Mouse (Mus musculus) heart, embryonic 12.5 days (tissue): ENCODE results near the gene Atp2c1. TPM values are rescaled to one million over a fixed set of nuclear protein-coding genes. Genes with fewer than 3 reads are reported as not detected.

Experiments
- ATAC-seq: fragments of 200-750 bp; cut with Nextera tagmentation; 2 replicates; pipeline ENCODE4 v1.8.0; 2017; ENCODE audit warnings: moderate TSS enrichment, moderate library complexity; ENCODE audit not compliant: insufficient number of reproducible peaks, low FRiP score
- H3K27ac ChIP-seq: fragments of 300-500 bp; sonication (generic); 2 replicates; pipeline ENCODE4 v1.5.1; 2016; ENCODE audit warnings: mild to moderate bottlenecking, moderate library complexity; ENCODE audit not compliant: poor library complexity, severe bottlenecking
- H3K27me3 ChIP-seq: fragments of 300-500 bp; sonication (generic); replicated peaks from 2 replicates; pipeline ENCODE4 v1.6.1; 2016; ENCODE audit warnings: mild to moderate bottlenecking, moderate library complexity
- H3K36me3 ChIP-seq: fragments of 300-500 bp; sonication (generic); 2 replicates; pipeline ENCODE4 v1.6.1; 2016; ENCODE audit warnings: mild to moderate bottlenecking, moderate library complexity
- H3K4me1 ChIP-seq: fragments of 300-500 bp; sonication (generic); replicated peaks from 2 replicates; pipeline ENCODE4 v1.6.1; 2016; ENCODE audit warnings: mild to moderate bottlenecking
- H3K4me2 ChIP-seq: fragments of 300-500 bp; sonication (generic); 2 replicates; pipeline ENCODE4 v1.6.1; 2016; ENCODE audit warnings: mild to moderate bottlenecking, moderate library complexity
- H3K4me3 ChIP-seq: fragments of 300-500 bp; sonication (generic); 2 replicates; pipeline ENCODE4 v1.5.1; 2016; ENCODE audit warnings: mild to moderate bottlenecking
- H3K9ac ChIP-seq: fragments of 300-500 bp; sonication (generic); 2 replicates; pipeline ENCODE4 v1.6.1; 2016; ENCODE audit warnings: mild to moderate bottlenecking, moderate library complexity
- H3K9me3 ChIP-seq: fragments of 300-500 bp; sonication (generic); replicated peaks from 2 replicates; pipeline ENCODE4 v1.6.1; 2016; ENCODE audit warnings: mild to moderate bottlenecking, moderate library complexity
- WGBS: fragments of 180-500 bp; shearing (Covaris S2); methylation state at CpG from one replicate; pipeline ENCODE4 v1.1.7; 2016; 5-methylcytosine and 5-hydroxymethylcytosine counted together
- polyA plus RNA-seq: library from polyadenylated mRNA; unstranded; fragments of >200 nt; fragmentation: Nextera tagmentation; extraction: Ambion mirVana; gene quantifications from 2 replicates; pipeline ENCODE4 v1.2.1, GENCODE M21; 2016

Gene Atp2c1
- 66.3 and 67.7 TPM in 2 replicates for polyA plus RNA-seq

DNA sequence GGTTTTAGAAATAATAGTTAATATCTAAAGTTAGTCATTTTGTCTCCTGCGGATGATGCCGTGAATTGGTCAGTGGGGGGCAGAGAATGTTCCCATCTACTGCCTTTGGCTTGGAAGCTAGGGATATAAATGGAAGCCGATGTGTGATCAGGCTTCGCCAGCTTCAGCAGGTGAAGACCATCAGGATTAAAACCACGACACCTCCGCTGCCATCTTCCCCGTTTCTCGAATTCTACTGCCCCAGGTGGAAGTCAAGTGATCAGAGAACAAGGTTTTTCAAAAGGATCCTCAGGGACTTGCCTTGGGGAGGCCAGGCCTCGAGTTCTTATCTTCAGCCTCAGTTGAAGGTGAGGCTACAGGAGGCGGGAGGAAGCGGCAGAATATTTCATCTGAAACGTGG lies at the start of gene Atp2c1:
Atp2c1 (minus strand) TSS at position 101 of the 400 bp plus-strand sequence.
- no peaks in the 10 kb centered on the region for H3K36me3 ChIP-seq
- no peak within 1 kb of the TSS for H3K27ac ChIP-seq
- peaks cover 16% of the 10 kb centered on the region for H3K4me1 ChIP-seq
- no peak within 1 kb of the TSS for H3K9ac ChIP-seq
- no peak within 1 kb of the TSS for H3K4me3 ChIP-seq
- H3K27me3 ChIP-seq: no peaks in the 10 kb centered on the region
- H3K4me2 ChIP-seq: no peak within 1 kb of the TSS
- no peaks in the 10 kb centered on the region for H3K9me3 ChIP-seq
- WGBS: 84% methylated on average over 12 of the region's 12 CpGs
- ATAC-seq: no peak

DNA sequence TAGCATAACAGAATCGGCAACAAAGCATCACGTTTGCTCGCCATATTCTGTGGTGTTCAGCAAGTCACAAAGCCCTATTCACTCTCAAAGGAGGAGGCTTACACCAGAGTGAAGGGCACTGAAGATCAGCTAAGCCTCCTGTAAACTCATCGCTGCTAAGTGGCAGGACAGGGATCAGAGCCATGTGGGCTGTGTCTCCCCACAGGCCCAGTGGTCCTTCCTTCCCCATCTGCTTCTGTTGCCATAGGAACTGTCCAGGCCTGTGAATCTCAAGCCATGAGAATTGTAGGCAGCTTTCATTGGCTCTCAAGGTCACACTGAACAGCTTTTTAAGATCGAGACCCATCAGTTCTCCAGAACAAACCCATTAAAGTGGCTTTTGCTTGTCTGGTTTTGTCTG lies 30.3 kb upstream of the Atp2c1 start:
- WGBS: 81% methylated on average over 5 of the region's 5 CpGs

DNA sequence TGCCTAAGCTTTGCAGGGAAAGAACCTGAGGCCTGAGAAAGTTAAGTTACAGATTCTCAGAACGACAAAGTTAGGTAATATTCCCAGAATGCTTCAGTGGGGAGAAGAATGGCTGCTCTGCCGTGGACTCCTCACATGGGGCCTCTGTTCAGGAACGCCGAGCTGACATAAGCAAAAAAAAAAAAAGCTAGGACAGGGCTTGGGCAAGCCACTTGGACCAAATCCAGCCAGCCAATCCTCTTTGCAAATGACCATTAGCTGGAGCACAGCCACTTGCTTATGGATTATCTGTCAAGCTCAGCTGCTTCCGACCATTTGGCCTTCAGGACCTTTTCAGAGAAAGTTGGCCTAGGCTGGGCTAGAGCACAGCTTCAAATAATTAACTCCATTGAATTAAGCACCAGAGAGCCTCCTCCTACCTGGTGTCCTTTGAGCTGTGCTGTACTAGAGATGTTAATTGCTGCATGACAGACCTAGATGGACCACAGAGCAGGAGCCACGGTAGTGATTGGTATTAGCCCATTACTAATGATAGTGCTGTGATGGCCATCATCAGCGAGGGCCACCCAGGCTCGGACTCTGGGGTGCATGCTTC lies 29.1 kb upstream of the Atp2c1 start:
- Histone ChIP-seq H3K4me1 (peaks cover 10% of the 10 kb centered on the region), H3K4me2 (no peak overlapping the region), H3K4me3 (no peak overlapping the region), H3K27ac (no peak overlapping the region), H3K9me3 (no peaks in the 10 kb centered on the region), H3K27me3 (peaks cover 3% of the 10 kb centered on the region; the same call in 1 of the 2 replicates), H3K9ac (no peak overlapping the region), H3K36me3 (no peaks in the 10 kb centered on the region)
- no peak for ATAC-seq
- 58% methylated on average over 8 of the region's 8 CpGs for WGBS

More for the DNA sequence above, 30.3 kb upstream of the Atp2c1 start:
- H3K27ac ChIP-seq: no peak overlapping the region
- no peak overlapping the region for H3K9ac ChIP-seq
- H3K27me3 ChIP-seq: peaks cover 3% of the 10 kb centered on the region; the same call in 1 of the 2 replicates
- no peak overlapping the region for H3K4me2 ChIP-seq
- H3K36me3 ChIP-seq: no peaks in the 10 kb centered on the region
- no peaks in the 10 kb centered on the region for H3K9me3 ChIP-seq
- H3K4me1 ChIP-seq: peaks cover 5% of the 10 kb centered on the region; the same call in 1 of the 2 replicates
- no peak overlapping the region for H3K4me3 ChIP-seq
- no peak for ATAC-seq

DNA sequence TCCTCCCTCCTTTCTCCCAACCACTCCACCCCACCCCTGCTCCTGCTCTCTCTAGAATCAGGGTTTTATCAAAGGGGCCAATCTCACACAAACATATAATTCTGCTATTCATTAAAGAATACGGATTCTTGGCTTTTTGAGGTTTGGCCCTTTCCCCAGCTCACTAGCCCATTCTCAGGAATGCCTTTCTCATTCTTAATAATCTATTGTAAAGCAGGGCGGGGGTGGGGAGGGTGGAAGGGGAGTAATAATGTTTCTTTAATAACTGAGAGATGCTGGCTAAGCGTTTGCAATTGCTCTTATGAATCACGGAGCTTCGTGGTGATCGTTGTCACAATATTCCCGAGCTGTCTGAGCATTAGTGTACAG lies 27.3 kb upstream of the Atp2c1 start:
- 71% methylated on average over 7 of the region's 7 CpGs for WGBS
- peaks cover 15% of the 10 kb centered on the region for H3K4me1 ChIP-seq

DNA sequence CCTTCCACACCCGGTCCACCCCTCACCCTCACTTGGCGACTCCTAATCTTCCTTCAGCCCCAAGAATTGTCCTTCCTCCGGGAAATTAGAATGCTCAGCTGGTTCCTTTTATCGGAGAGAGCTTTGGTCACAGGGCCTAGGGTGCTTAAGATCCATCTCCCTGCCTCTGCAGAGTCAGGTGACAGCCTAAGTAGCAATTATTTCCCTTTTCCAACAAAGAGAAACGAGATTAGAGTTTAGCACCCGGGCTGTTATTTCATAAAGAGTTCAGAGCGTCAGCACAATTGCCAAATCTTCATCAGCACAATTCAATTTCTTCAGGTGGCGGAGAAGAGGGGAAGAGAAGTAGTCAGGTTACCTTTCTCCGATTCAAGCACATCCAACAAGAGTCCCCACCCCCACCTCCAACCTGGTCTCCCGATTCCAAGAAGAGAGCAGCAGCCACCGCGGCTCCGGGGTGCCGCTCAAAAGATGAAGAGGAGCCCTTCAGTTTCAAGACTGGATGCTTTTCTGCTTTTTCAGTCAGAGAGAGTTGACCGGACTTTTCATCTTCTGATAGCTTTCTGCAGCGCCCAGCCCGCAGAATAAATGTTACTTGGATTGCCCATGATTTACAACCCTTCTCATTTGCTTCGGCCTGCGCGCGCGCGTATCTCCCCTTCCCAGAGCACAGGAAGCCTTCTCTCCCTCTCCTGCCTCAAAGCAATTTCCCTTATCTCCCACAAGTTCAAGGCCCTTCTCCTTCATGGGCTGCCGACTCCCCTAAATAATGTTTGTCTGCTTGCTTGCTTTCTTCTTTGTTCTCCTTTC lies 26.7 kb upstream of the Atp2c1 start:
- Histone ChIP-seq H3K4me1 (peaks cover 21% of the 10 kb centered on the region), H3K9me3 (no peaks in the 10 kb centered on the region), H3K4me3 (peak overlapping the region; percentile 16), H3K27ac (no peak overlapping the region), H3K9ac (no peak overlapping the region), H3K36me3 (no peaks in the 10 kb centered on the region), H3K4me2 (peak overlapping the region; percentile 57), H3K27me3 (peaks cover 3% of the 10 kb centered on the region; the same call in 1 of the 2 replicates)
- WGBS: 17% methylated on average over 24 of the region's 24 CpGs
- no peak for ATAC-seq

More for the DNA sequence above, 27.3 kb upstream of the Atp2c1 start:
- Histone ChIP-seq H3K9me3 (no peaks in the 10 kb centered on the region), H3K36me3 (no peaks in the 10 kb centered on the region), H3K4me2 (peak overlapping the region; percentile 57), H3K27ac (no peak overlapping the region), H3K9ac (no peak overlapping the region), H3K27me3 (peaks cover 3% of the 10 kb centered on the region; the same call in 1 of the 2 replicates), H3K4me3 (peak overlapping the region; percentile 16; the same call in 1 of the 2 replicates)
- ATAC-seq: no peak

DNA sequence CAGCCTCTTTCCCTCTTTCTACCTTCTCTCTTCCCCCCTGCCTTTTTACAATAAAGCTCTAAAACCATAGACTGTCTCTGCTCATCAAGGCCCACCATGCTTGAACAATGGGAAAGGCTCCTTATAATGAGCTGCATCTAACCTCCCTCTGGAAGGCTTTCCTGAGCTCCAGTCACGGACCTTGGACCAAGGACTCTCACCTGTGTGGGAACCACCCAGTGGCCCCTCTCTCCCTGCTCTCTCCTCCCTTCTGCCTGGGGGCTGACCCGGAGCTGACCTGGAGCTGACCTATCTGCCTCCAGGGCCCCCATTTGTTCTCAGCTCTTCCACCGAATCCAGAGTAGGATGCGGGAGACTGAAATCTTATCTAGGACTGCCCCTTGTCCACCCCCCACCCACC lies 24.3 kb upstream of the Atp2c1 start:
- no peak for ATAC-seq
- 28% methylated on average over 4 of the region's 4 CpGs for WGBS
- Histone ChIP-seq H3K4me1 (peaks cover 21% of the 10 kb centered on the region), H3K4me2 (no peak overlapping the region), H3K9ac (no peak overlapping the region), H3K27me3 (peaks cover 3% of the 10 kb centered on the region; the same call in 1 of the 2 replicates), H3K9me3 (no peaks in the 10 kb centered on the region), H3K36me3 (no peaks in the 10 kb centered on the region), H3K4me3 (no peak overlapping the region), H3K27ac (no peak overlapping the region)

DNA sequence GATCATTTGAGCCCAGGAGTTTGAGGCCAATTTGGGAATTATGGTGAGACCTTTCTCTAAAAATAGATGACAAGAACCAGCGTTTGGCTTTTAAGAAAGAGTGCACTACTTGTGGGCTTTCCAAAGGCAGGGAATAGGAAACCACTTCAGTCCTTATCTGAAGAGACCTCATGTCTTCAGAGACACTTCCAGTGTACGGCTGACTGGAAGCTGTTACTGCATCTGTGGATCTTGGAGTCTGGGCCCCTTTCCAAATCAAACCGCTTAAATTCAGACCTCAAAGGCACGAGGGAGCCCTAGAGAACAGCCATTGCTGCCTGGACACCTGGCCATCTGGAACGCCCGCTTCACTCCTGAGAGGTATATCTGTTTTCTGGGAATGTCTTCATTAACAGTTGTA lies 22.0 kb upstream of the Atp2c1 start:
- Histone ChIP-seq H3K36me3 (no peaks in the 10 kb centered on the region), H3K4me3 (no peak overlapping the region), H3K27ac (no peak overlapping the region), H3K9me3 (no peaks in the 10 kb centered on the region), H3K4me1 (peaks cover 18% of the 10 kb centered on the region), H3K27me3 (peaks cover 3% of the 10 kb centered on the region; the same call in 1 of the 2 replicates), H3K4me2 (no peak overlapping the region), H3K9ac (no peak overlapping the region)
- ATAC-seq: no peak
- 36% methylated on average over 6 of the region's 6 CpGs for WGBS

DNA sequence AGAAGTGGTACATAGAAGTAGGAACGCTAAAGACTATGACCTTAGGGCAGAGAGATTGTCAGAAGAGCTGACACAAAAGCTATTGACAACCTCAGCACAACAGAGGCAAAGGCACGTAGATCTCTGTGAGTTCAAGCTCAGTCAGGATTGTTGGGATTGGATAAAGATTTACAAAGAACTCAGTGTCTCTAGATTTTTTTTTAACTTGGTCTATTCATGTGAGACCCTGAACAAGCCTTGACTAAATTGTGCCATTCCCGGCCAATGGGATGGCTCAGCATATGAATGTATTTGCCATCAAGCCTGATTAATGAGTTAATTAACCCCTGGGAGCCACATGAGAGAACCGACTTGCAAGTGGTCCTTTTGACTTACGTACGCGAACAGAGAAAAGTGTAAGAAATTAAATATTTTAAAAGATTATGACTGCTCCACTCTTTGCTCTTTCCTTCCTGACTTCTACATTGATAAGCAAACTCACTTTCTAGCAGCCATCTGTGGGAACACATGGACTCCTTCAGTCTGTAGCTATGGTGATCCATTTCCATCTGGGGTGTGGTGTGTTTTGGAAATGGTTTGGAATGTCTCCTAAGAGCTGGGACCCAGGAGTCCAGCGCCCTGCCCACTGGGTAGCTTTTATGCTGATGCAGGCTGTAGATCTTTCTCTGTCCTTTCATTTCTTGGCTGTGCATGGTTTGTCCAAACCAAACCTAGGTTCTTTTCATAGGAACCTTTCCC lies 17.1 kb upstream of the Atp2c1 start:
- no peaks in the 10 kb centered on the region for H3K36me3 ChIP-seq
- ATAC-seq: no peak
- H3K4me2 ChIP-seq: no peak overlapping the region
- no peaks in the 10 kb centered on the region for H3K27me3 ChIP-seq
- H3K9ac ChIP-seq: no peak overlapping the region
- no peak overlapping the region for H3K4me3 ChIP-seq
- peaks cover 4% of the 10 kb centered on the region for H3K4me1 ChIP-seq
- no peak overlapping the region for H3K27ac ChIP-seq
- 82% methylated on average over 8 of the region's 8 CpGs for WGBS
- H3K9me3 ChIP-seq: no peaks in the 10 kb centered on the region

DNA sequence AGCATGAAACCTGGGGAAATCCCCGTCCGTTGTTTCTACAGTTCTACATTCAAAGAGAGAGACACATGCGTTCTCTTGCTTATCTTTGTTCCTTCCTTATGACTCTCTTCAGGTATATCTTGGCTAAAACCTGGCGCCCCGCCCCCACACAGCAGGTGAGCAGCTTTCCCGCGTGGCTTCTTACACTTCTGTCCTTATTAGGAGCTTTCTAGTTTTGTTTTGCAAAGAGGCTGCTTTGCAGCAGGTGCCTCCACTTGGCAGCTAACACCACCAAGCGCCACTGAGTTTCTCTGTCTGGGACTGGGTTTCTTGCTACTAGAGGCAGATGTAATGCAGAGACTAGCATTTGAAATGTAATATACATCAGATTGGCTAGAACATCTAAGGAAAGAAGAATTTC lies 10.4 kb upstream of the Atp2c1 start:
- Histone ChIP-seq H3K9ac (no peak overlapping the region), H3K4me1 (peaks cover 21% of the 10 kb centered on the region), H3K27ac (no peak overlapping the region), H3K36me3 (no peaks in the 10 kb centered on the region), H3K27me3 (no peaks in the 10 kb centered on the region), H3K4me3 (no peak overlapping the region), H3K4me2 (no peak overlapping the region), H3K9me3 (no peaks in the 10 kb centered on the region)
- 34% methylated on average over 8 of the region's 8 CpGs for WGBS
- ATAC-seq: no peak

DNA sequence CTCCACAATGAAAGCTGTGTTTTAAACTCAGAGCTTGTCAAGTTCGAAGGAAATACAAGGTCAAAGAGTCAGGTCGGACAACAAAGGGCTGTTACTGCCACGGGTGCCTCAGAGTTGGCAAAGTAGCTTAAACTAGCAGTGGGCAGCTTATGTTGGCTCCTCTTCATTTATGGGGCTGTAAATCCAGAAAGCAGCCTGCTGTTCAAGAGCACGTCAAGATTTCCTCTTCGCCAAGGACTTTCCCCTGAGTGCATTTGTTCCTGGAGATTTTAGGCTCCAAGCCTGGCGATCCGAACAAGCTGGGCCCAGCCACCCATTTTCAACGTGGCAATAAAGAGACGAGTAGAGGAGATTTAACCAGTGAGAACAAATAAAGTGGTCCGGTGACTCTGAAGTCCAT lies 9.8 kb upstream of the Atp2c1 start:
- 62% methylated on average over 10 of the region's 10 CpGs for WGBS
- ATAC-seq: no peak
- no peaks in the 10 kb centered on the region for H3K36me3 ChIP-seq
- peaks cover 21% of the 10 kb centered on the region for H3K4me1 ChIP-seq
- no peak overlapping the region for H3K4me3 ChIP-seq
- no peak overlapping the region for H3K4me2 ChIP-seq
- H3K9ac ChIP-seq: no peak overlapping the region
- no peak overlapping the region for H3K27ac ChIP-seq
- no peaks in the 10 kb centered on the region for H3K9me3 ChIP-seq
- no peaks in the 10 kb centered on the region for H3K27me3 ChIP-seq

DNA sequence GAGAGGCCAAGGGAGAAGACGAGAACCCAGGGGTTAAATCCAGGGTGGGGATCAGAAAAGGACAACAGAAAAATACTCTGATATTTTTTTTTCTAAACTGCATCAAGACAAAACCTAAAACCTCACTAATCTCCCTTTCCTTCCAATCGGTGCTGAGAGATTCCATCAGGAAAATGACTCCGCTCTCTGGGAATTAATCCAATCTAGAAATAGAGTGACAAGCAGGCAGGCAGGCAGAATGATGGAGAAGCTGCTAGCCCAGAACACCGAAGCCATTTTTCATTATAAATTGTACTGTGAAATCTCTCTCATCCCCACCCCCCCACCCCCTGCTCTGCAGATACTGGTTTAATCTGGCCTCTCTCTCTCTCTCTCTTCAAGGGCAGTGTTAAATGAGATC lies 1.8 kb downstream of the Atp2c1 start:
- 40% methylated on average over 4 of the region's 4 CpGs for WGBS
- no peak for ATAC-seq
- H3K4me2 ChIP-seq: no peak overlapping the region

More for the DNA sequence above, 1.8 kb downstream of the Atp2c1 start:
- Histone ChIP-seq H3K9me3 (no peaks in the 10 kb centered on the region), H3K36me3 (no peaks in the 10 kb centered on the region), H3K9ac (no peak overlapping the region), H3K27me3 (no peaks in the 10 kb centered on the region), H3K4me3 (no peak overlapping the region), H3K27ac (no peak overlapping the region), H3K4me1 (peaks cover 30% of the 10 kb centered on the region)
